Mouse (Mus musculus) left cerebral cortex, postnatal 36 days (tissue): ENCODE results near the gene Anapc11. TPM values are rescaled to one million over a fixed set of nuclear protein-coding genes. Genes with fewer than 3 reads are reported as not detected.
A peak's percentile ranks its signal among the peaks of the same experiment; 100 is the strongest.
"Not testable (repeated sequence)": the region's sequence is repeated elsewhere in the genome, so short reads cannot be mapped to it uniquely, and the experiment has no call there.

Experiments
- DNase-seq, 2 experiments: peaks; one replicate each; pipeline ENCODE4 v3.0.0; 2021 to 2022; ENCODE audit warnings: low spot score in 2 of 2, mixed read lengths in 1 of 2
- intact Hi-C: fragments of 180-260 bp; cut with DNase I; formaldehyde crosslinking; loops from one replicate; pipeline ENCODE4 v1.15.1; 2025
- total RNA-seq, 2 experiments: library from RNA; stranded (reverse); gene quantifications; 2 replicates each; pipeline ENCODE4 v1.2.3; 2021

The Anapc11 gene
- total RNA-seq, 2 experiments from 2014 or later, result 91.4 to 99.7 TPM

DNA sequence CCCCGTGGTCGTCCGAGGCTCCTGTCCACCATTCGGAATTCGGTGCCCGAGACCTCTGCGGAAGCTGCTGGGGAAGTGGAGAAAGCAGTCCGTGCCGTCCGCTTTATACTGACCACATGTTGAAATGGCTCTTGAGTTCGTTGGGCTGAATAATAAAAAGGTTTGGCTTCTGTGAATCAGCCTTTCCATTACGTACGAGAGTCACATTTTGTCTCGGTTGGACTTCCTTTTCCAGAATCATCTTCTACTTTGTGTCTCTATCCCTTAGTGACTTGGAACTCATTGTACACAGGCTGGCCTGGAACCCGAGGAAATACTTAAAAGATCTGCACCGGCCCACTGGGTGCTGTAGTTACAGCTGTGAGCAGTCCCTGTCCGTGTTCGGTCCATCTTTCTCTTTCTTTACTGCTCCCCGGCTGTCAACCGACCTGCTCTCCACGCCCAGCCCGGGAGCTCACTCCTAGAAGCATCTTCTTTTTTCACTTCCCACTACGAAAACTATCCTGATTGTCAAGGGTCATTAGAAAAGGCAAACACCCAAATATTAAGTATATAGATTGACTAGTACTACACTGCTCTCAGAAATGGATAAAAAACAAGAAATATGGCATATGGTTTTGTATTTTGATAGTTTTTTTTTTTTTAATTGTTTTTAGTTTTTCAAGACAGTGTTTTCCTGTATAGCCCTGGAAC, 24.5 kb upstream of the Anapc11 start:
- intact Hi-C loops, result loop anchor here (1.0 to 10.0 kb wide), 2 partner anchors 8 to 89 kb away; partner anchors contain the start of genes Arhgdia and Mrpl12
- no peak for DNase-seq

DNA sequence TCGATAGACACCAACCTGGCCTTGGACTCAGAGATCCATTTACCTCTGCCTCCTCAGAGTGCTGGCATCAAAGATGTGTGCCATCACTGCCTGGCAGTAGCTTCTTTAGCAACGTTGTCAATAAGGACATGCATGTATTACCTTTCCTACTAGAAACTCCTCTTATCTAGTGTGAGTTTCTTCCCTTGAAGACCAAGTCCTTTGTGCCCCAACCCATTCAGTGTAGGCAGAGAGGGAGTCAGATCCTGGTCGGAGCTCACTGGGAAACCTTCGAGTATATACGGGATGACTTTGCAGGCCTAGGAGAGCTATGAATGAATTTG, 24.0 kb upstream of the Anapc11 start:
- intact Hi-C loops, result loop anchor here (10.0 kb wide), 1 partner anchor 89 kb away; the partner anchor contains the start of gene Mrpl12
- no peak for DNase-seq

DNA sequence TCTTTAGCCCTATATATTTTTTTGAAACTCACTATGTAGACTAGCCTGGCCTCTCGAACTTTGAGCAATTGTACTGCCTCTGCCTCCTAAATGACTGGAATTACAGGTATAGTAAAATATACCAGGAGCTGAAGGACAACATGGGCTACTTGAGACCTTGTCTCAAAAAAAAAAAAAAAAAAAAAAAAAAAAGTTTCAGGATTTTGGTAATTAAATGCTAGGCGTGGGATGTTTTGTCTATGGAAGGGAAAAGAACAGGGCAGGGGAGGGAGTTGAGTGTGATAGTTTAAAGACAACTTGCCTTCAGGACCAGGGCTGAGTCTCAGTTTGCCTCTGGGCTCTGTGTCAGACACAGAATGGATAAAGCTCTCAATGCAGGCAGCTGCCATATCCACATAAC, 23.2 kb upstream of the Anapc11 start:
- intact Hi-C loops, result loop anchor here (10.0 kb wide), 1 partner anchor 90 kb away; the partner anchor contains the start of gene Mrpl12
- no peak for DNase-seq

DNA sequence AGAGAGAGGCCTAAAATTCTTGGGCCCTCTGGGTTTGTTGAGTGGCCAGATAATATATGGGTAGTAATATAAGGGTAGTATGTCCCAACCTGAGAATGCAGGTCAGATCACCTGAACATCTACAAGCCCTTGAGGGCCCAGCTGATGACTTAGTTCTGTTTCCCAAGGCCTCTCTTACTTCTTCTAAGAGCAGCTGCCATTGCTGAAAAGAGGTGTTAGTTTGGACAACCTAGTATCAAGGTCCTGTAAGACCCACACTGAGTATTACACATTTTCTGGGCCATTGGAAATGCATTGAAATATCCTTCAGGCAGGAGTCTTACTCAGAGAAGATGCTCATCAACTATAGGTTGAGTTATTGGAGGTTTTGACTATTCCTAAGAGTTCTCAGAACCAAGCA, 22.3 kb upstream of the Anapc11 start:
- intact Hi-C loops, result loop anchor here (10.0 kb wide), 1 partner anchor 91 kb away; the partner anchor contains the start of gene Mrpl12
- no peak for DNase-seq

DNA sequence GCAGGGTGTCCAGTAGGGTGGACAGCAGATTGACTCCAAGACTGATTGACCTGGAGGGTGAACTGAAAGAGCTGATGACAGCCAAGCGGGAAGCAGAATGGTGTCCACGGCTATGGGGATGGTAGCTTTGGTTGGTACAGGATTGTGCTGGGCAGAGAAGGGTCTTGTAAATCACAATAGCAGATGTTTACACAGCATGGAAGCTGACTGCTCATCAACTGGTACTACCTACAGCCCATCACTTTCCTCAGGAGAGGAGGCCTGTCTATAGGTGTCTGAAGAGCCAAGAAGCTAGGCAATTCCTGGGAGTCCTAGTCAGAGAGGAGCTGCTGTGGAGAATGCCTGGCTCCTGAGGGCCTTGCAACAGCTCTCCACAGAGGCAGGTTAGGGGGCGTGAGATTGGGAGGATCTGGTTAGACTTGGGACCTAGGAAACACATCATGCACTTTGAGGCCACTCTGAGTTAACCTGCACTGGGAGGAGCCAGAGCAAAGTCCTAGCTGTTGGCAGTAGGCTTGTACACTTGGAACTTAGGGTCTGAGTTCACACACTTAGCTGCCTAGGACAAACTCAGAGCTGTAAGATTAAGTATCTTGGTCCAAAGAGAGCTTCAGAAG, 21.7 kb upstream of the Anapc11 start:
- intact Hi-C loops, result loop anchor here (10.0 kb wide), 1 partner anchor 92 kb away; the partner anchor contains the start of gene Mrpl12
- DNase-seq, result no peak

DNA sequence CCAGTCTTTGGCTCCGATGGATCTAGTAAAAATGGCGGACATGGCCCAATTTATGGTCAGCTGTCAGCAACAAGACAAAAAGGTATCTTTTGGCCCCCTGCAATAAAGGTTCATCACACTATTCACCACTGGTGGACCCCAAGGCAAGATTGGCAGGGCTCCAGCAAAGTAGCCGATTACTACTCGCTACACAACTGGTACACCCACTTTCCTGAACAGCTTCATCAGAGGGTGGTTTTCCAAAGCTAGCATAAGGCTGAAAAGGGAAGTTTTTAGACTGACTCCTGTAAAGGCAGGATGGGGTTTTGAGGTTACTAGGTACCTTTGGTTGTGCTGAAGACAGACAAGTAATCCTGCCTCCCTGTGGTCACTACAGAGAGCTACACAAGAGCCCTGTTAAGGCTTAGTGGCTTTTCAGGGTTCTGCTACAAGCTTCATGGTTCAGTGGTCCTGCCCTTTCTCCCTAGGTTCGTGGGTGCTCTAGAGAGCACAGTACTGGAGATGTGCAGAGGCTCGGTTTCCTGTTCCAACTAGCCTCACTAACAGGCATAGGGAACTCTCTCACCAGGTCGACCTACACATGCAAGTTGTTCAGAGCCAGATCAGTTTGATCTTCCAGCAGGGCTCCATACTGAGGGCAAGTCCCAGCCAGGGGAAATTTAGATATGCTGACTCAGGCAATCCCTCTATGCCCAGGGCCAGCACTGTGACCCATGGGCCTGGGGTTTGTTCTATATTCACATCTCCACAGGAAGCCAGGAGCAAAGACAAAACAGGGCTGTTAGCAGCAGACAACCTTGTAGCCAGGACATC, 20.8 kb upstream of the Anapc11 start:
- intact Hi-C loops, result loop anchor here (10.0 kb wide), 1 partner anchor 93 kb away; the partner anchor contains the start of gene Mrpl12
- DNase-seq, result no peak

DNA sequence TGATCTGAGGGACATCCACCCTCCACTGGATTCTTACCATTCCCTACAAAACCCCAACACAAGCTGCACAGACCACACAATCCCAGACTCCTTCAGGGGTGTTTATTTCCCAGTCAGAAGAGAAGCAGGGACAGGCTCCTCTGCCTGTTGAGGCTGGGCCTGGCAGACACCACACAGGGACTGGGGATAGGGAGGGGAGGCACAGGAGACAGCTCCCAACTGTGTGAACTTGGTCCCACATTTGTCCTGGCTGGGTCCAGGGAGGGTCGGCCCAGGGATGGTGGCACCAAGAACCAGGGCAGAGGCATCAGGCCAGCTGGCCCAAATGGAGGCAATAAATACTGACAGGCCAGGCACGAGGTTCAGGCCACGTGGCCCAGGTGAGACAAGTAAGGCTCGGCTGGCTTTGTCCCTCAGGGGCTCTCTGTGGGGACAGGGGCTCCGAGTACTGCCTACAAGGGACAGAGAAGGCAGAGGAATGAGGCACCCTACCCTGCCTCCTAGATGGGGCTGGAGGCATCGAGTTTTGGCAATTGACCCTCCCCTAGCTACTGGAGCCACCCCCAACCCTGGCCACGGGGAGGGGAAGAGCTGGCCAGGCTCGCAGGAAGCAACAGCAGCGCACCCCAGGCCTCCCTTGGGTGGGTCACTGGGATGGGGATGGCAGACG, 20.1 kb upstream of the Anapc11 start:
- no peak for DNase-seq
- intact Hi-C loops, result loop anchor here (10.0 kb wide), 1 partner anchor 93 kb away; the partner anchor contains the start of gene Mrpl12

DNA sequence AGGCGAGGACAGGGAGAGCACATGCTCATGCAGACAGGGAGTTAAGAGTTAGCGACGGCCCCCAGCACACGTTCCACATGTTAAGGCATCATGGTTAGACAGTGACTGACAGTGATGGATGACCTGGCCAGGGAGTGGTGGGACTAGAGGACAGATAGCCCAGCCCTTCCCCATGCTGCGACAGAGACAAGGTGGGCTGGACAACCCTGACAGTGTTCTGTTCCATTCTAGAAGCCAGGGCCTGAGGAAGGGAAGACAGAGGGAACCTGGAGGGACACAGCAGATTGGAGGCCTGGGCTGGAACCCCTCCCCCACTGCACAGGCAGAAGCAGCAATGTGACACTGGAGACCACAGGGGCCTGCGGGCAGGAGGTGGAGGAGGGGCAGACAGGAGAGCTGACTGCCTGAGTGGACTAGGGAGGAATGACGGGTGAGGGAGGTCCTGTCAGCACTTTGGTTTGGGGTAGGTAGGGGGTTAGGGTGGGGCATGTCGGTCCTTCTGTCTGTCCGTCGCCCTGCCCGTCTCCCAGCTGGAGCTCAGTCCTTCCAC, 19.5 kb upstream of the Anapc11 start:
- DNase-seq, result no peak
- intact Hi-C loops, result loop anchor here (10.0 kb wide), 1 partner anchor 94 kb away; the partner anchor contains the start of gene Mrpl12

DNA sequence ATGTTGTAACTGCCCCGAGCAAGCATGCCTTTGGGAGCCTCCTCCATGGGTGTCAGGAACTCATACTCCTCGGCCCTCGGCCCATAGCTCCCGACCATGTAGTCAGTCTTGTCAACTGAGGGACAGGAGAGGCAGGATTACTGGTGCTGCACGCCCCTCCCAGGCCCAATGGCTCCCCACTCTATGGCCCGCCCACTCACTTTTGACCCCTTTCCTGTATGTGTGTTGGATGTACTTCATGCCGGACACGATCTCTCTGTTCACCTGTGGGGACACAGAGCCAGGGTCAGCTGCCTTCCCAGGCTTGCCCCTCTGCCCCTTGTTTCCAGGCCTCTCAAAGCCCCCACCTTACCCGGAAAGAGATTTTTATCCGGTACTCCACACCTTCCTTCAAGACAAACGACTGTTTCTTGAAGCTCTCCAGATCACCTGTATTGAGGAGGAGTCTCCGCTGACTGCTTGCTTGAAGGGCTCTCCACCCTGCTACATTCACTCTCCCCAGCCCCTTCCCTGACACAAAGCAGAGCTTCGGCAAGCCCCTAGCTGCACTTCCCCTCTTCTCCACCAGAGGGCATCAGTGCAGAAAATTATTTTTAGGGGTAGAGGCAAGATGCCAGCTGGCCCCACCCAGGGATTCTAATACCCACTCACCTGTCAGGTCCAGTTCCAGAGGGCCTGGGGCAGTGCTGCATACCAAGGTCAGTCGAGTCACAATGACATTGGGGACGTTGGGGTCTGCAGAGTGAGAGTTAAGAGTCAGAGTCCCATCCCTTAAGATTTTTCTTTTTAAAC, 18.7 kb upstream of the Anapc11 start:
- peak; percentile 57 to 66 for DNase-seq
- intact Hi-C loops, result loop anchor here (10.0 kb wide), 1 partner anchor 95 kb away; the partner anchor contains the start of gene Mrpl12

DNA sequence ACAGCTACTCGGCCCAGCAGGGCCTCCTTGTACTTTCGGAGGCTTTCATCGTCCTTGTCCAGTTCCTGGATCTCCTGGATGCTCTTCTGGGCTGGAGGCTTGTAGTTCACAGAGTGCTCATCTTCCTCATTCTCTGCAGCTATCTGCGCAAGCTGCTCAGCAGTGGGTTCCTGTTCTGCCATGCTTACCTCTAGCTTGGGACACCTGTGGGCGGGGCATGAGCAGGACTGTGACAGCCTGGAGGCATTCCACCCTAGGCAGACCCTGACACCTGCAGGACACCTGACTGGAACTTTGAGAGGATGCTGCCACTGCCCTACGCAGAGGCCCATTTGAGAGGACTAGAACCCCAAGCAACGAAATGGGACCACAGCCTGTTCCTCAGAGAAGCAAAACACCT, 18.0 kb upstream of the Anapc11 start:
- DNase-seq, result peak in 1 of 2 experiments; percentile 6
- intact Hi-C loops, result no loop called here

DNA sequence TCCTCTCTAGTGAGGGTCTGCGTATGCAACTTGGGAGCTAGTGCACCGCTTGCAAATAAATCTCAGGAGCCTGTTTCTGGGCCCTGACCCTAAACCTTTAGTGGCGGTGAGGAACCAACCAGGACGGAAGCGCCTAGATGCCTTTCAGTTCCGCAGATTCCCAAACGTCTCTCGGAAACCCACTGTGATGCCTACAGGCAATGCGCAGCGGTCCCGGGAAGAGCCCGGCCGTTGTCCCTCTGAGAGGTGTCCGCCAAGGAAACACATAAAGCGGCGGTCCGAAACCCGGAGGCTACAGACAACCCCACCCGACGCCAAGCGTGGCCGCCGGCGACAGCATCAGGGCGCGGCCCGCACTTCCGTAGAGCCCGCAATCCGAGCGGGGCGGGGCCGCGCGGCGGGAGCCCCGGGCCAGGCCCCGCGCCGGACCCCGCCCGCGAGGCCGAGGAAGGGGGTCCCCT, 17.3 kb upstream of the Anapc11 start:
- peak; percentile 45 to 50 for DNase-seq
- intact Hi-C loops, result loop anchor here (1.0 kb wide), 1 partner anchor 8 kb away; the partner anchor contains the start of gene P4hb

DNA sequence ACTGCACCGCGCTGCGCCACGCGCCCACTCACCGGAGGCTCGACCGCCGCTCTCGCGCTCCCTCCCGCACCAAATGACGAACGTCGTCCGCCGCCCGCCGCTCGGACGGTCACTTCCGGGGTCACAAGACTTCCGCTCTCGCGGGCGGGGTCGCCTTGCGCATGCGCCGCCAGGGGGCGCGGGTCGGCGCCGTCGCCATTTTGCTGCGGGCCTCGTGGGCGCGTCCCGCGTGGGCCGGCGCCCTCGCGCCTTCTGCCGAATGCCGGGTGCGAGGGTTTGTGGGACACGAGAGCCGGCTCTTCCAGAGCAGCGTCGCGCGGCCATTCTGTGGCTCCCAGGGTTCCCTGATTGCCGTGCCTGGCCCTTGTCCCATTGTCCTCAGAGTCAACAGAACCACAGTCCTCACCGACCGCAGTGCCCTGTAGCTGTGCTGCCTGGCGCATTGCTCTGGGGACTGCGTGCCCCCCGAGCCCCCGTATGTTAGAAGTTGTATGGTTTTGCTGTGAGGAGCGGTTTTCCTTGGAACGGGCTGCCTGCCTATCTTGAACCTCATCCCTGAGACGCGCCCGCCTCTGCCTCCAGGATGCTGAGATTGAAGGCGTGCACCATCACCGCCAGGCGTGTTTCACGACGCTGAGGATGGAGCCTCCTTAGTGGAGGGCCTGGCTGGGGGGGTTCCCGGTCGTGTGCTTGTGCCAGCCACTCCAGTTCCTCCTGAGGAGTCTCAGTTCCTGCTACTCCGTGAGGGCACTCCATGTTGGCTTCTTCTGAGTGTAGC, 16.5 kb upstream of the Anapc11 start, which contains the start of gene Arhgdia:
Gene Arhgdia (minus strand): TSS at position 135 of the 778 bp plus-strand sequence.
- peak; percentile 93 for DNase-seq
- intact Hi-C loops, result loop anchor here (1.0 kb wide), 1 partner anchor 8 kb away; the partner anchor contains the start of gene P4hb

DNA sequence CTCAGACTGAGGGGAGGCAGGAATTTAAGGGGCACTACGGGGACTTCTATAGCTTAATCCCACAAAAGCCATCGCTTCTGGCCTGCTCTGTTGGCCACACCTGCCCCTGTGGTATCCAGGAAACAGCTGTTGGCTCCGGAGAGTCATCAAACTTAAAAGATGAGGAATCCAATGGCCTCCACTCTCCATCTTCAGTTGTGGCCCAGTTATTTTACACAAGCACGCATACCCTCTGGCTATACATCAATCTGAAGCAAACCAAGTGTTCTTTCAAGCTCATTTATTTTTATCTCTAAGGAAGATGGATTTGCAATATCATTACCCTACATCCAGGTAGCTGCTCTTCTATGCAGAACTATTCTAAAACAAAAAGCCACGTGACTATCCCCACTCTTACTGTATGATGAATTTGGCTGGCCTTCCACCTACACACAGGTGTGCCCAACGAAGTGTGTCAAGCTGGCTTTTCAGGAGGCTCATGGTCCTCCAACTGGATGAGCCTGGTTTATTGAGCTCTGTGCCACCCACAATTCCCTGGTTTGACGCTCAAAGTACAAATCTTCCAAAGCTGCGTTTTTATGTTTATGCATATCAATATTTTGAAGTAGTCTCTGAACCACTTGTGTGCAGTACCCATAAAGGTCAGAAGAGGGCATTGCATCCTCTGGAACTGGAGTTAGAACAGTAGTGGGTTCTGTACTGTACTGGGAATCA, 15.8 kb upstream of the Anapc11 start:
- no peak for DNase-seq
- intact Hi-C loops, result no loop called here

DNA sequence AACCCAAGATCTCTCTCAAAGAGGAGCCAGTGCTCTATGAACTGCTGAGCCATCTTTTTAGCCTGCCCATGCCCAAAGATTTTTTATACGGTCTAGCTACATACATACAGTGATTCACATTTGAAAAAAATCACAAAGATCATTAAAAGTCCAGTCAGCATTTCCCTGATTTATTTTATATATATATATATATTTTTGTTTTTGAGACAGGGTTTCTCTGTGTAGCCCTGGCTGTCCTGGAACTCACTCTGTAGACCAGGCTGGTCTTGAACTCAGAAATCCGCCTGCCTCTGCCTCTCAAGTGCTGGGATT, 15.3 kb upstream of the Anapc11 start:
- intact Hi-C loops, DNase-seq: not testable (repeated sequence)

DNA sequence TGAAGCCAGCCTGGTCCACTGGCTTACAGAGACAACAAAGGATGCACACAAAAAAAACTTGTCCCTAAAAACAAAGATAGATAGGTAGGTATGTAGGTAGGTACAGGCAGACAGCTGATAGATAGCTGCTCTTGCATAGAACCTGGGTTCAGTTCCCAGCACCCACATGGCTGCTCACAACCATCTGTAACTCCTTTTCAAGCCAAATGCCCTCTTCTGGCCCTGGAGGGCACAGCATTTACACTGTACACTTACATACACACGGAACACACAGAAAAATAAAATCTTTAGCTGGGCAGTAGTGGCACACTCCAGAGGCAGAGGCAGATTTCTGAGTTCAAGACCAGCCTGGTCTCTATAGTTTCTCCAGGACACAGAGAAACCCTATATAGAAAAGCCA, 14.3 kb upstream of the Anapc11 start:
- intact Hi-C loops, result no loop called here
- DNase-seq, result no peak

DNA sequence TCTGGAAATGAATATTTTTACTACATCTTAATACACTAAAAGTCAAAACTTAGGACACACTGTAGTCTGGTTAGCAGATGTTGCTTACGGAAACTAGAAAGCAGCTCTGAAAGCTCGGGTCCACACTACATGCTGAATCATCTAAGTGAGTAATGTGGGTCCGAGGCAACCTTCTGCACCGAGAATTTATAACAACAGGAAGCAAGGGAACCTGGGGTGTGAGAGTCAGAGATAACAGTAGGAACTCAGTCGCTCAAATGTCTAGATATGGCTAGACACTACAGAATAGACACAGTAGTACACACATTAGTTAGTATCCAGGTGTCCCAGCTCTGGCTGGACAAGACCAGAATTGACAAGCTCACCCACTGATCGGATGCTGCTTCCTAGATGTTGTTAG, 9.7 kb upstream of the Anapc11 start:
- intact Hi-C loops, result no loop called here
- no peak for DNase-seq
